Mouse (Mus musculus) neural tube, embryonic 14.5 days (tissue): ENCODE data around the gene Arid1b. TPM values are rescaled to one million over a fixed set of nuclear protein-coding genes. Genes with fewer than 3 reads are reported as not detected.
"Not testable (repeated sequence)": the region's sequence is repeated elsewhere in the genome, so short reads cannot be mapped to it uniquely, and the experiment has no call there.

Experiments used
- ATAC-seq: fragments of 200-750 bp; cut with Nextera tagmentation; 2 replicates; pipeline ENCODE4 v1.8.0; 2017; ENCODE audit warnings: low read depth, mild to moderate bottlenecking, moderate TSS enrichment, moderate library complexity
- H3K27ac ChIP-seq: fragments of 300-500 bp; sonication (generic); 2 replicates; pipeline ENCODE4 v1.5.1; 2014; ENCODE audit warnings: low read depth, mild to moderate bottlenecking, control low read depth, low read length, moderate library complexity, mixed read lengths
- H3K27me3 ChIP-seq: fragments of 300-500 bp; sonication (generic); 2 replicates; pipeline ENCODE4 v1.6.1; 2014; ENCODE audit warnings: low read length; ENCODE audit not compliant: control insufficient read depth, insufficient read depth
- H3K36me3 ChIP-seq: fragments of 300-500 bp; sonication (generic); 2 replicates; pipeline ENCODE4 v1.6.1; 2014; ENCODE audit warnings: low read length, mixed read lengths; ENCODE audit not compliant: control insufficient read depth, insufficient read depth
- H3K4me1 ChIP-seq: fragments of 300-500 bp; sonication (generic); 2 replicates; pipeline ENCODE4 v1.6.1; 2014; ENCODE audit warnings: low read length; ENCODE audit not compliant: control insufficient read depth, insufficient read depth
- H3K4me2 ChIP-seq: fragments of 300-500 bp; sonication (generic); 2 replicates; pipeline ENCODE4 v1.6.1; 2014; ENCODE audit warnings: mild to moderate bottlenecking, low read depth, low read length, control low read depth
- H3K4me3 ChIP-seq: fragments of 300-500 bp; sonication (generic); 2 replicates; pipeline ENCODE4 v1.5.1; 2014; ENCODE audit warnings: low read depth, low read length, control low read depth, mixed read lengths
- H3K9ac ChIP-seq: fragments of 300-500 bp; sonication (generic); replicated peaks from 2 replicates; pipeline ENCODE4 v1.6.1; 2014; ENCODE audit warnings: low read depth, mild to moderate bottlenecking, control low read depth, low read length, mixed read lengths
- H3K9me3 ChIP-seq: fragments of 300-500 bp; sonication (generic); 2 replicates; pipeline ENCODE4 v1.6.1; 2016; ENCODE audit warnings: low read length; ENCODE audit not compliant: control insufficient read depth
- WGBS: fragments of 180-500 bp; shearing (Covaris S2); extraction: QIAGEN DNeasy Blood & Tissue Kit; methylation state at CpG from one replicate; pipeline ENCODE4 v1.1.7; 2014; 5-methylcytosine and 5-hydroxymethylcytosine counted together
- polyA plus RNA-seq: library from polyadenylated mRNA; unstranded; fragments of >200 nt; fragmentation: Nextera tagmentation; extraction: Ambion mirVana; gene quantifications from 2 replicates; pipeline ENCODE4 v1.2.1, GENCODE M21; 2014

Gene Arid1b
- polyA plus RNA-seq, 1 experiment from 2014 or later, result 22.2 TPM

- Histone ChIP-seq H3K4me1 (peaks cover 31% of the 10 kb centered on the region), H3K27ac (no peak overlapping the region), H3K9me3 (no peaks in the 10 kb centered on the region), H3K27me3 (no peaks in the 10 kb centered on the region), H3K4me3 (no peak overlapping the region), H3K4me2 (no peak overlapping the region), H3K36me3 (no peaks in the 10 kb centered on the region), H3K9ac (no peak overlapping the region)
- 77% methylated on average over 9 of the region's 9 CpGs for WGBS
- no peak for ATAC-seq
Measured at GRCm38 (mm10) chr17:5077996-5078395, 83.9 kb downstream of the Arid1b start.

DNA sequence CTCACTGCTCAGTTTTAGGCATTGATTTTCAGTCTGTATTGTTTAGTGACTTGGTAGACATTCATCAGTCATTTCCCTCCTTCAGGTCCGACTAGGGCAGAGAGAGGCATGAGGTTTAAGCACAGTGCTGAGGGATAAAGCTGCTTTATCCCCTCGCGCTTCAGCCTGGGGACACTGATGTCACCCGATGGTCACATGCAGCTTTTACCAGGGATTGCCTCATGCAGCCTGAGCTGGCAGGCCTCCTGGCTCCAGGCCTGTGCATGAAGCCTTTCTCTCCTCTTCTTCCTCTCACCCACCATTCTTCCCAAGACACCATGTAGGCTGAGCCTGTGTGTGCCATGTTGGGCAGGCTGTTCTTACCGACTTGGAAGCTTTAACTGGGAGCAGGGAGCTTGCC, 84.4 kb downstream of the Arid1b start:
- no peak overlapping the region for H3K4me2 ChIP-seq
- no peak overlapping the region for H3K9ac ChIP-seq
- peaks cover 37% of the 10 kb centered on the region for H3K4me1 ChIP-seq
- H3K27ac ChIP-seq, result no peak overlapping the region
- no peaks in the 10 kb centered on the region for H3K9me3 ChIP-seq
- ATAC-seq, result no peak
- WGBS, result 68% methylated on average over 5 of the region's 5 CpGs
- H3K27me3 ChIP-seq, result no peaks in the 10 kb centered on the region
- no peak overlapping the region for H3K4me3 ChIP-seq
- H3K36me3 ChIP-seq, result no peaks in the 10 kb centered on the region

- Histone ChIP-seq H3K27ac (no peak overlapping the region), H3K4me1 (peaks cover 58% of the 10 kb centered on the region), H3K36me3 (no peaks in the 10 kb centered on the region), H3K27me3 (no peaks in the 10 kb centered on the region), H3K9me3 (no peaks in the 10 kb centered on the region), H3K4me2 (no peak overlapping the region), H3K9ac (no peak overlapping the region), H3K4me3 (no peak overlapping the region)
- ATAC-seq, result no peak
- WGBS, result 64% methylated on average over 12 of the region's 12 CpGs
Measured at GRCm38 (mm10) chr17:5080884-5081419, 86.8 kb downstream of the Arid1b start.

DNA sequence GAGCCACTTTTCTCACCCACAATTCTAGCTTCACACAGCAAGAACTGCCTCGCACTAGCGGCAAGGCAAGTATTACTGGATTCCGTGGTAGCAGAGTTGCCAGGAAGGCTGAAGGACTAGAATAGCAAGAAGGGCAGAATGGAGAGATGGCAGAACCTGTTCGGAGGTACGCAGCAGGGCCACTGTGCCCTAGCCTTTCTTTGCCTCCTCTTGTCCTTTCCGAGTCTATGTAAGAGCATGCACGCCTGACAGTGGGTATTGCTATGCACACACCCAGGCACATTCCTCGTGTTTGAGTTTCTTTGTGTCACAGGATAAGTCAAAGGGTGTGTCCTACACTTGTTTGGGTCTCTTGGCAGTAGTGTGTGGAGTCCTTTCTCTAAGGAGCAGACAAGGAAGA, 88.1 kb downstream of the Arid1b start:
- no peaks in the 10 kb centered on the region for H3K27me3 ChIP-seq
- ATAC-seq, result no peak
- no peaks in the 10 kb centered on the region for H3K9me3 ChIP-seq
- H3K9ac ChIP-seq, result no peak overlapping the region
- no peak overlapping the region for H3K4me3 ChIP-seq
- no peak overlapping the region for H3K4me2 ChIP-seq
- 81% methylated on average over 8 of the region's 8 CpGs for WGBS
- peaks cover 61% of the 10 kb centered on the region for H3K4me1 ChIP-seq
- H3K36me3 ChIP-seq, result no peaks in the 10 kb centered on the region
- peak overlapping the region; percentile 2; the same call in 1 of the 2 replicates for H3K27ac ChIP-seq

DNA sequence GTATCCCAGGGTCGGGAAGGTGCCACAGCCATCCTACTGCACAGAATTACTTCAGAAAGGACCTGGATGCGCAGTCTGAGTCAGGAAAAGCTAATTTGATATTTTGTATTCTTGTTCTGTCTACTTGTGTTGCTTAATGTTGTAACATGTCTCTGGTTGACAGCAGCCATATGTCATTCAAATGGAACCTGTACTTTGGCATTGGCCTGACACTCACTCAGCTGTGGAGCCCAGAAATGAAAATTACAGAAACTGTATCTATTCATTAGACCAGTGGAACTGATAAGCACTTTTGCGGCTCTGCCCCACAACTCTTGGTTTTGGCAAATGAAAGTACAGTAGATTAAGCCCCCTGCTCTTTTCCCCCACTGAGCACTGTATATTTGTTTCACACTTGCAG, 89.4 kb downstream of the Arid1b start:
- Histone ChIP-seq H3K9ac (no peak overlapping the region), H3K27me3 (no peaks in the 10 kb centered on the region), H3K4me1 (peaks cover 61% of the 10 kb centered on the region), H3K4me2 (no peak overlapping the region), H3K36me3 (no peaks in the 10 kb centered on the region), H3K4me3 (no peak overlapping the region), H3K9me3 (no peaks in the 10 kb centered on the region), H3K27ac (0 out of 2 replicates have a peak overlapping the region, but pooled peaks have one; percentile 10)
- 71% methylated on average over 3 of the region's 3 CpGs for WGBS
- ATAC-seq, result no peak

DNA sequence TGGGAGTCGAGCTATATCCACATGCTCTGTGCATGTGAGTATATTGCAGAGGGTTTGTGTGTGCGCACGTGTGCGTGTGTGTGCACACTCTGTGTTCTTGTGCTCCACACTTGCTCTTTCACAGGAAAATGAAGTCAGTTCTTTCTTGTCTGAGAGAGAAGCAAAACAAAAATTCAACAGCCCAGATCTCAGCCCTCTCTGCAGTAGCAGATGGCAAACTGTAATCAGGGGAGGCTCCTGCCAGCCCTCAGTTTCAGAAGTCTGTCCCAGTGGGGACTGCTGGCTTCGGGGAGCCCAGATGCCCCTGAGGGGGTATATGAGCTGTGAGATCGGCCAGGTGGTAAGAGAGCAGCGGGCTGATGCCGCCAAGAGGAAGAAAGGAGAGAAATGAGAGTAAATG, 90.0 kb downstream of the Arid1b start:
- peak overlapping the region; percentile 56; the same call in 1 of the 2 replicates for H3K27ac ChIP-seq
- no peaks in the 10 kb centered on the region for H3K27me3 ChIP-seq
- H3K9ac ChIP-seq, result no peak overlapping the region
- H3K4me1 ChIP-seq, result peaks cover 61% of the 10 kb centered on the region
- no peaks in the 10 kb centered on the region for H3K36me3 ChIP-seq
- H3K4me2 ChIP-seq, result no peak overlapping the region
- no peaks in the 10 kb centered on the region for H3K9me3 ChIP-seq
- WGBS, result 42% methylated on average over 8 of the region's 8 CpGs
- no peak overlapping the region for H3K4me3 ChIP-seq
- peak; percentile 39; the same call in 1 of the 2 replicates for ATAC-seq

DNA sequence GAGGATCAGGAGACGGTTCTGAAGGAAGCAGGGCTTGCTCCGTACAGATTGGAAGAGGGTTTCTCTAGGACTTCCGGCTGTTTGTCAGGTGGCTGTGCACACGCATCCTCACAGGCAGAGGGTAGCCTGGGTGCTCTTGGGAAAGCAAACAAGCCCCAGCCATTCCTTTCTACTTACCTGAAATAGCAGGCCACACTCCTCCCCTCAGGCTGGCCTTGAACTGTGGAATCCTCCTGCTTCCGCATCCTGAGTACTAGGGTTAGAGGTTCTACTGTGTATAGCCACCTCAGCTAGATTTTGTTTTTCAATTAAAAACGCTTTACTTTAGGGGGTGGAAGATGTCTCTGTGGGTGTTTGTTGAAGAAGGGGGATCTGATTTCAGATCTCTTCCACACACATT, 90.9 kb downstream of the Arid1b start:
- Histone ChIP-seq H3K9me3 (no peaks in the 10 kb centered on the region), H3K4me3 (no peak overlapping the region), H3K4me1 (peaks cover 67% of the 10 kb centered on the region), H3K27ac (no peak overlapping the region), H3K4me2 (no peak overlapping the region), H3K36me3 (no peaks in the 10 kb centered on the region), H3K9ac (no peak overlapping the region), H3K27me3 (no peaks in the 10 kb centered on the region)
- no peak for ATAC-seq
- WGBS, result 79% methylated on average over 6 of the region's 6 CpGs

- WGBS, result 52% methylated on average over 5 of the region's 5 CpGs
- H3K4me3 ChIP-seq, result no peak overlapping the region
- no peak overlapping the region for H3K4me2 ChIP-seq
- H3K27me3 ChIP-seq, result no peaks in the 10 kb centered on the region
- ATAC-seq, result peak; percentile 39
- H3K4me1 ChIP-seq, result peaks cover 59% of the 10 kb centered on the region
- no peaks in the 10 kb centered on the region for H3K36me3 ChIP-seq
- no peak overlapping the region for H3K9ac ChIP-seq
- 0 out of 2 replicates have a peak overlapping the region, but pooled peaks have one; percentile 12 for H3K27ac ChIP-seq
- no peaks in the 10 kb centered on the region for H3K9me3 ChIP-seq
Measured at GRCm38 (mm10) chr17:5085942-5086341, 91.8 kb downstream of the Arid1b start.

DNA sequence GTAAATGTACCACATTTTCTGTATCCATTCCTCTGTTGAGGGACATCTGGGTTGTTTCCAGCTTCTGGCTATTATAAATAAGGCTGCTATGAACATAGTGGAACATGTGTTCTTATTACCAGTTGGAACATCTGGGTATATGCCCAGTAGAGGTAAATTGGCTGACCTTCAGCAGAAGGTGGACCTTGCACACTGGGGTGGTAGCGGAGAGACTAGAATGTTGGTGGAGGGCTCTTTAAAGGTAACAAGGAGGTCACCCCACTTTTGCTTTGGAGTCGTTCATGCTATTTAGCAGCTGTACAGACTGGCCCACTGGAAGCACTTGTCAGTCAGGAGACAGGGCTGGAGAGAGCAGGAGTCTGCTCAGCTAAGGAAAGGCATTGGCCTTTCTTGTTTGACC, 94.1 kb downstream of the Arid1b start:
- not testable (repeated sequence) for H3K4me2 ChIP-seq, H3K27me3 ChIP-seq, H3K4me3 ChIP-seq, H3K36me3 ChIP-seq, ATAC-seq, H3K27ac ChIP-seq, H3K9ac ChIP-seq, H3K9me3 ChIP-seq
- 84% methylated on average over 2 of the region's 2 CpGs for WGBS
- peaks cover 39% of the 10 kb centered on the region for H3K4me1 ChIP-seq
